Mouse (Mus musculus) bone marrow, adult 2 months (tissue): ENCODE data around the gene Cenpm. TPM values are rescaled to one million over a fixed set of nuclear protein-coding genes. Genes with fewer than 3 reads are reported as not detected.

Experiments
- H3K27ac ChIP-seq: fragments of 200-500 bp; 2 replicates; pipeline ENCODE4 v1.5.1; 2012; ENCODE audit warnings: low read depth, mild to moderate bottlenecking, control low read depth, inconsistent platforms, low read length; ENCODE audit not compliant: control insufficient read depth, poor library complexity, insufficient read depth
- H3K4me1 ChIP-seq: fragments of 200-500 bp; 2 replicates; pipeline ENCODE4 v1.6.1; 2011; ENCODE audit warnings: low read length; ENCODE audit not compliant: control insufficient read depth, insufficient read depth
- H3K4me3 ChIP-seq: fragments of 200-500 bp; replicated peaks from 2 replicates; pipeline ENCODE3; 2011; ENCODE audit warnings: mild to moderate bottlenecking, low read depth, low read length, control low read depth; ENCODE audit not compliant: control insufficient read depth
- CTCF ChIP-seq: fragments of 200-500 bp; IDR thresholded peaks from 2 replicates; pipeline ENCODE4 v1.5.1; 2011; ENCODE audit warnings: low read length, control low read depth; ENCODE audit not compliant: control insufficient read depth, insufficient read depth
- POLR2A ChIP-seq: fragments of 200-500 bp; IDR thresholded peaks from 2 replicates; pipeline ENCODE4 v1.6.1; 2011; ENCODE audit warnings: low read depth, mild to moderate bottlenecking, control low read depth, low read length, borderline replicate concordance; ENCODE audit not compliant: control insufficient read depth
- WGBS: fragments of 180-500 bp; shearing (Covaris S2); methylation state at CpG from one replicate; pipeline ENCODE4 v1.1.7; 2018; 5-methylcytosine and 5-hydroxymethylcytosine counted together
- polyA plus RNA-seq: library from polyadenylated mRNA; stranded (reverse); fragments of >200 nt; gene quantifications from 2 replicates; pipeline ENCODE4 v1.2.4, GENCODE M21; 2011; ENCODE audit warnings: low replicate concordance; ENCODE audit not compliant: missing spikeins, insufficient read depth, insufficient read length

Gene Cenpm
- polyA plus RNA-seq: 19.5 and 21.2 TPM in 2 replicates

DNA sequence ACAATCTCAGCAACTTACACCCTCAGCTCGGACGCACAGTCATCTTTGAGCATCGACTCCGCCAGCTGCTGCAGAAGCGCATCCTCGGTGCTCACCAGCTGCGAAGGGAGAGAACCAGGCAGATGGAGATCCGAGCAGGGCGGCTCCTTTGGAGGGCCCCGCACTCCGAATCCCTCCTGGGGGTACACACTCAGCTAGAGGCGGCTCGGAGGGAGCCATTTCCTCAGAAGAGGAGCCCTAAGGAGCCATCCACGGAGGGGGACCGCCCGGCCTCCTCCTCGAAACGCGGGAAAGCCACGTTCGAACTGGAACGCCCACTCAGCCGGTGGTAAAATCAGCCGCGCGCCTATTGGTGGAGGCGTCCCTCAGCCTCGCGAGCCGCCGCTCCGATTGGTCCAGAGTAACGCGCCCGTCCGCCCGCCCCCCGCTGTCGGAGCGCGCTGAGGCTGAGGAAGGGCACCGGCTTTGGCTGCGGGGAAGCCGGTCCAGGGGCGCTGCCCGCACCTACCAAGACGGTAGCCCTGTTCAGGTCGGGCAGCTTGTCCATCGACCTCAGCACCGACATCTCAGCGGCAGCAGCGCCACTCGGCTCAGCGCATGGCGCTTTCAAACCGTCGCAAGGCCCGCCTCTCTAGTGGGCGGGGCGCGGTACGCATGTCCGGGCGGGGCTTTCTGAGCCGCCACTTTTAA lies at the start of gene Cenpm:
Gene Cenpm, minus strand, starts transcription at position 634 of the 690 bp plus-strand sequence.
- TF ChIP-seq CTCF: no peak
- peak; percentile 46; the same call in 1 of the 2 replicates for TF ChIP-seq POLR2A
- Histone ChIP-seq H3K27ac (peak within 1 kb of the TSS; percentile 65), H3K4me1 (no peaks in the 10 kb centered on the region), H3K4me3 (peak within 1 kb of the TSS; percentile 87)
- WGBS: under 1% methylated on average over 65 of the region's 65 CpGs

- WGBS: 44% methylated on average over 8 of the region's 8 CpGs
- TF ChIP-seq CTCF (peak; percentile 8; the same call in 1 of the 2 replicates), POLR2A (no peak)
- H3K4me3 ChIP-seq: no peak overlapping the region
- no peak overlapping the region for H3K27ac ChIP-seq
- no peaks in the 10 kb centered on the region for H3K4me1 ChIP-seq
Observed at GRCm38 (mm10) chr15:82294059-82294458, 49.5 kb upstream of the Cenpm start.

- WGBS: 26% methylated on average over 7 of the region's 7 CpGs
- H3K4me3 ChIP-seq: no peak overlapping the region
- H3K27ac ChIP-seq: no peak overlapping the region
- no peaks in the 10 kb centered on the region for H3K4me1 ChIP-seq
- TF ChIP-seq POLR2A (no peak), CTCF (no peak)
Observed at GRCm38 (mm10) chr15:82293271-82293711, 48.7 kb upstream of the Cenpm start.

GRCm38 (mm10) chr15:82292851-82293250 lies 48.3 kb upstream of the Cenpm start:
- Histone ChIP-seq H3K27ac (no peak overlapping the region), H3K4me1 (no peaks in the 10 kb centered on the region), H3K4me3 (no peak overlapping the region)
- no peak for TF ChIP-seq CTCF
- no peak for TF ChIP-seq POLR2A
- 37% methylated on average over 5 of the region's 5 CpGs for WGBS

- Histone ChIP-seq H3K4me1 (no peaks in the 10 kb centered on the region), H3K4me3 (no peak overlapping the region), H3K27ac (no peak overlapping the region)
- TF ChIP-seq POLR2A (no peak), CTCF (no peak)
- 48% methylated on average over 7 of the region's 7 CpGs for WGBS
Observed at GRCm38 (mm10) chr15:82290252-82290651, 45.7 kb upstream of the Cenpm start.

- Histone ChIP-seq H3K4me1 (no peaks in the 10 kb centered on the region), H3K4me3 (no peak overlapping the region), H3K27ac (no peak overlapping the region)
- 59% methylated on average over 12 of the region's 12 CpGs for WGBS
- TF ChIP-seq CTCF (no peak), POLR2A (no peak)
Observed at GRCm38 (mm10) chr15:82286157-82286556, 41.6 kb upstream of the Cenpm start.

- TF ChIP-seq CTCF (no peak), POLR2A (no peak)
- Histone ChIP-seq H3K4me1 (no peaks in the 10 kb centered on the region), H3K4me3 (no peak overlapping the region), H3K27ac (no peak overlapping the region)
- 70% methylated on average over 4 of the region's 4 CpGs for WGBS
Observed at GRCm38 (mm10) chr15:82280638-82281037, 36.1 kb upstream of the Cenpm start.

GRCm38 (mm10) chr15:82277591-82277990 lies 33.0 kb upstream of the Cenpm start:
- WGBS: 16% methylated on average over 5 of the region's 5 CpGs
- TF ChIP-seq POLR2A (no peak), CTCF (no peak)
- Histone ChIP-seq H3K4me3 (no peak overlapping the region), H3K27ac (no peak overlapping the region), H3K4me1 (no peaks in the 10 kb centered on the region)
